Mouse (Mus musculus) large intestine, adult 2 months (tissue): ENCODE results near the gene Zfp280c. TPM values are rescaled to one million over a fixed set of nuclear protein-coding genes. Genes with fewer than 3 reads are reported as not detected.

Source experiments
- DNase-seq: peaks from one replicate; pipeline ENCODE4 v3.0.0-alpha.2; 2012; ENCODE audit warnings: low read depth, low spot score
- WGBS: fragments of 180-500 bp; shearing (Covaris S2); methylation state at CpG from one replicate; pipeline ENCODE4 v1.1.7; 2018; 5-methylcytosine and 5-hydroxymethylcytosine counted together
- polyA plus RNA-seq: library from polyadenylated mRNA; depleted of rRNA; stranded (reverse); fragments of >200 nt; gene quantifications from 2 replicates; pipeline ENCODE4 v1.2.3, GENCODE M21; 2012; rRNA removed

Gene Zfp280c
- polyA plus RNA-seq, 1 experiment: 1.7 TPM

GRCm38 (mm10) chrX:48513166-48513807 is 81.0 kb downstream of the Zfp280c start, which contains the start of gene Aifm1:
Gene Aifm1 (minus strand): TSS chrX:48513563.
- peak; percentile 68 for DNase-seq
- WGBS: 16% methylated on average over 45 of the region's 45 CpGs

GRCm38 (mm10) chrX:48493763-48494162 is 100.5 kb downstream of the Zfp280c start:
- no peak for DNase-seq
- WGBS: 90% methylated on average over 8 of the region's 8 CpGs

Other genes starting within 250 kb of the Zfp280c start
- 23.1 and 34.6 TPM in 2 replicates for gene Elf4, start 131.4 kb downstream of the Zfp280c start, polyA plus RNA-seq
- gene Aifm1, start 80.9 kb downstream of the Zfp280c start, polyA plus RNA-seq: 26.1 and 27.1 TPM in 2 replicates
- gene Rab33a, start 75.2 kb downstream of the Zfp280c start, polyA plus RNA-seq: 0.31 and 0.73 TPM in 2 replicates
- 2.8 and 3.0 TPM in 2 replicates for gene Slc25a14, start 28.9 kb upstream of the Zfp280c start, polyA plus RNA-seq
- gene Gpr119, start 80.0 kb upstream of the Zfp280c start, polyA plus RNA-seq: 0.43 and 0.61 TPM in 2 replicates
- gene Rbmx2, start 100.5 kb upstream of the Zfp280c start, polyA plus RNA-seq: 1.6 TPM in 2 replicates